Mouse (Mus musculus) liver, embryonic 14.5 days (tissue): ENCODE measurements at regions not wholly inside any gene's neighbourhood (a gene's known extent, or its start where the extent isn't known, plus 50 kb on each side); places are given as distances from the start of the nearest gene placed in this dataset.

Experiments
- ATAC-seq: fragments of 200-750 bp; cut with Nextera tagmentation; 2 replicates; pipeline ENCODE4 v1.8.0; 2017; ENCODE audit warnings: moderate number of reproducible peaks, mild to moderate bottlenecking, moderate library complexity; ENCODE audit not compliant: insufficient read depth
- DNase-seq, 3 experiments: peaks; one replicate each; pipeline ENCODE4 v3.0.0-alpha.2; 2012 to 2013; ENCODE audit warnings: low read depth in 3 of 3, low spot score in 3 of 3
- H3K27ac ChIP-seq: fragments of 300-500 bp; sonication (generic); 2 replicates; pipeline ENCODE4 v1.5.1; 2014; ENCODE audit warnings: moderate library complexity, mild to moderate bottlenecking, control low read depth, inconsistent platforms
- H3K27me3 ChIP-seq: fragments of 300-500 bp; sonication (generic); 2 replicates; pipeline ENCODE4 v1.6.1; 2014; ENCODE audit warnings: mild to moderate bottlenecking, low read length, moderate library complexity; ENCODE audit not compliant: control insufficient read depth, insufficient read depth
- H3K36me3 ChIP-seq: fragments of 300-500 bp; sonication (generic); replicated peaks from 2 replicates; pipeline ENCODE4 v1.6.1; 2014; ENCODE audit warnings: low read depth; ENCODE audit not compliant: control insufficient read depth, insufficient read depth
- H3K4me1 ChIP-seq, 2 experiments: fragments of 200-500 bp in 1 of 2; fragments of 300-500 bp in 1 of 2; sonication (generic) in 1 of 2; replicated peaks; 2 replicates each; pipeline ENCODE4 v1.6.1; 2012 to 2014; ENCODE audit warnings: antibody characterized with exemption in 1 of 2, inconsistent platforms in 1 of 2, low read length in 1 of 2; ENCODE audit not compliant: control insufficient read depth in 2 of 2, insufficient read depth in 2 of 2
- H3K4me2 ChIP-seq: fragments of 300-500 bp; sonication (generic); 2 replicates; pipeline ENCODE4 v1.6.1; 2014; ENCODE audit warnings: low read depth, mild to moderate bottlenecking, control low read depth, moderate library complexity
- H3K4me3 ChIP-seq, 2 experiments: fragments of 200-500 bp in 1 of 2; fragments of 300-500 bp in 1 of 2; sonication (generic) in 1 of 2; 2 replicates each; pipeline ENCODE4 v1.5.1; 2012 to 2014; ENCODE audit warnings: low read depth in 2 of 2, low read length in 2 of 2, mild to moderate bottlenecking in 2 of 2, control low read depth in 1 of 2, inconsistent platforms in 1 of 2, moderate library complexity in 1 of 2; ENCODE audit not compliant: insufficient read depth in 1 of 2
- H3K9ac ChIP-seq: fragments of 300-500 bp; sonication (generic); replicated peaks from 2 replicates; pipeline ENCODE4 v1.6.1; 2014; ENCODE audit warnings: mild to moderate bottlenecking, control low read depth, moderate library complexity
- H3K9me3 ChIP-seq: fragments of 300-500 bp; sonication (generic); 2 replicates; pipeline ENCODE4 v1.6.1; 2016; ENCODE audit warnings: low read length, mixed read lengths; ENCODE audit not compliant: control insufficient read depth
- CTCF ChIP-seq: IDR thresholded peaks from 2 replicates; pipeline ENCODE4 v1.5.1; 2016; ENCODE audit warnings: antibody characterized with exemption, low read depth, control low read depth
- EP300 ChIP-seq: IDR thresholded peaks from 2 replicates; pipeline ENCODE4 v1.6.1; 2016; ENCODE audit warnings: antibody characterized with exemption, low read depth
- WGBS: fragments of 180-500 bp; shearing (Covaris S2); extraction: QIAGEN DNeasy Blood & Tissue Kit; methylation state at CpG from one replicate; pipeline ENCODE4 v1.1.7; 2014; ENCODE audit not compliant: insufficient replicate concordance; 5-methylcytosine and 5-hydroxymethylcytosine counted together

DNA sequence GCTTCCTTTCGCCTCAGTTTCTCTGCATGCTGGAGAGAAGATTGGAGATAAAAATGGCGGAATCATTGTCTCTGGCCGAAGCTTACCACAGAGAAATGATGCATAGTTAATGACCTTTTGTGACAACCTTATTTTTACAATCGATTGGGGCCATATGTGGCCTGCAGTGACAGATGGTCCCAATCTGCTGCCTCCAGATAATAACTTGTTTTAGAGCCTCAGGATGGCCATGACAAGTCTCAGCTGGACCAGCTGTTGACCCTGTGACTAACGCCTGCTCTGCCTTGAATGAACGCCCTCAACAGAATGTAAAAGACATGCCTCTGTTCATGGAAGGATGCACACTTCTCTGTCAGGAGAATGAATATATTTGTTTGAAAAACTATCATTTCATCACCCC, 163.6 kb downstream of the Phlda1 start:
- peaks cover 3 to 20% of the 10 kb centered on the region in 2 experiments; a peak in 3 of 4 replicates for H3K4me1 ChIP-seq
- no peaks in the 10 kb centered on the region for H3K27me3 ChIP-seq
- H3K36me3 ChIP-seq, result no peaks in the 10 kb centered on the region
- ATAC-seq, result no peak; the same call in 1 of the 2 replicates
- H3K9ac ChIP-seq, result no peak overlapping the region
- no peak for DNase-seq
- no peaks in the 10 kb centered on the region for H3K9me3 ChIP-seq
- WGBS, result 30% methylated on average over 6 of the region's 6 CpGs
- H3K4me3 ChIP-seq, result no peak overlapping the region
- H3K4me2 ChIP-seq, result no peak overlapping the region
- H3K27ac ChIP-seq, result no peak overlapping the region
- TF ChIP-seq CTCF (no peak), EP300 (no peak)

- no peak overlapping the region for H3K27ac ChIP-seq
- ATAC-seq (no peak), DNase-seq (no peak)
- H3K4me3 ChIP-seq, result no peak overlapping the region
- no peak overlapping the region for H3K4me2 ChIP-seq
- H3K36me3 ChIP-seq, result no peaks in the 10 kb centered on the region
- H3K27me3 ChIP-seq, result no peaks in the 10 kb centered on the region
- no peak overlapping the region for H3K9ac ChIP-seq
- no peak for TF ChIP-seq CTCF
- peaks cover 3 to 20% of the 10 kb centered on the region in 2 experiments; a peak in 3 of 4 replicates for H3K4me1 ChIP-seq
- WGBS, result 75% methylated on average over 14 of the region's 14 CpGs
- no peaks in the 10 kb centered on the region for H3K9me3 ChIP-seq
Measured at GRCm38 (mm10) chr10:111670666-111671065, 164.6 kb downstream of the Phlda1 start.

DNA sequence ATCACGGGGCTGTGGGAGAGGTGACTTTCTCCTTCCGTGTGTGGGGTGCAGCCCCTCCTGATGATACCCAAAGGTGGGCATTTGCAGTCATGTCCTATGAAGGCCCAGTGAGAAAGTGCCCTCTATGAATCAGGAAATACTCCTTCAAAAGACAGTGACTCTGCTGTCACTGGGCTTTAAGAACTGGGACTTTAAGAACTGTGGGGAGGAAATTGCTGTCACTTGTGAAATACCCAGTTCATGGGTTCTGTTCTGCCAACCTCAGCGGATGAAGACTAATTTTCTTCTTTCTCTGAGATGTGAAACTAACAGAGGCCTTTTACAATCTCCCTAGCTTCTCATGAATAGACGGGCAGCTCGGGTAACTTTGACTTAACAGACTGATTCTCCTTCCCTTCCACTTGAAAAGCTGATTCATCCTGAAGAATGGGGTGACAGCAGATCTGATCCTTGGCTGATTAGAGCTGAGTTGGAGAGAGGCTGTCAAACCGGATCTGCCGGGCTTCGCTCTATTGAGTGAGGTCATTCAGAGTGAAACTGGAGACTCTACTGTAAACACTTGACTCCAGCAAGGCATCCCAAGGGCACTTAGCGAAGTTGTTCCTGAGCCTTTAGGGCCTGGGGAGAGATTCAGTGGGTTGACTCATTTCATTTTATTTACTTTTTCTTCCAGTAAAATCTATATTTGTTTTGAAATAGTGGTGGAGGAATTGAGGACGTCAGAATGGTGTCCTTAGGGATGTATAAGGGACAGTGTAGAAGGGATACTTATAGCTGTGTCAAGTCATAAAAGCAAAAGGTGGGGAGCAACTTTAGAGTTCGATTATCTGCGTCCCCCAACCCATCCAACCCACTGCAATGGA, 166.6 kb downstream of the Phlda1 start:
- DNase-seq (no peak), ATAC-seq (no peak)
- H3K9me3 ChIP-seq, result no peaks in the 10 kb centered on the region
- peak overlapping the region; percentile 11; the same call in 1 of the 2 replicates for H3K4me2 ChIP-seq
- no peaks in the 10 kb centered on the region for H3K36me3 ChIP-seq
- no peak for TF ChIP-seq EP300
- TF ChIP-seq CTCF, result no peak
- no peak overlapping the region for H3K9ac ChIP-seq
- WGBS, result 23% methylated on average over 12 of the region's 12 CpGs
- peaks cover 3 to 27% of the 10 kb centered on the region in 2 experiments; a peak in 3 of 4 replicates for H3K4me1 ChIP-seq
- H3K27me3 ChIP-seq, result no peaks in the 10 kb centered on the region
- no peak overlapping the region for H3K4me3 ChIP-seq
- no peak overlapping the region for H3K27ac ChIP-seq

DNA sequence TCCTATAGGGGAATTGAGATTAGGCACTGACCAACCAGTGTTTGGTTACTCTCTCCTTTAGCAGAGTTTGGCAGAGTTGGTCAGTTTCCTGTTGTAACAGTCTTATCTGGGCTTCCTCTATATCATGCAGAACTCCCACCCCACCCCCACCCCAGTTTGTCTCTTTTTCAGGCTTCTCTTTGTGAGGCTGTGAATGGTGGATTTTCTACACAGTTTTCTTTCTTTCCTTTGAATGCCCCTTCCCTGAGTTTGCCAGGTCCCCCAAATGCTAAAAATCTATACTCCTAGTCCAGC, 167.2 kb downstream of the Phlda1 start:
- H3K9me3 ChIP-seq, result no peaks in the 10 kb centered on the region
- DNase-seq, result no peak
- ATAC-seq, result no peak
- H3K36me3 ChIP-seq, result no peaks in the 10 kb centered on the region
- no peaks in the 10 kb centered on the region for H3K27me3 ChIP-seq
- TF ChIP-seq EP300 (no peak), CTCF (no peak)
- no peak overlapping the region for H3K27ac ChIP-seq
- H3K4me3 ChIP-seq, result no peak overlapping the region
- H3K4me2 ChIP-seq, result no peak overlapping the region
- H3K4me1 ChIP-seq, result peaks cover 3 to 27% of the 10 kb centered on the region in 2 experiments; a peak in 3 of 4 replicates
- H3K9ac ChIP-seq, result no peak overlapping the region

- ATAC-seq, result no peak
Measured at GRCm38 (mm10) chr10:111676255-111676654, 170.2 kb downstream of the Phlda1 start.

More at GRCm38 (mm10) chr10:111676255-111676654, 170.2 kb downstream of the Phlda1 start:
- H3K9ac ChIP-seq, result no peak overlapping the region
- no peak overlapping the region for H3K4me3 ChIP-seq
- H3K27me3 ChIP-seq, result no peaks in the 10 kb centered on the region
- no peak overlapping the region for H3K27ac ChIP-seq
- no peaks in the 10 kb centered on the region for H3K36me3 ChIP-seq
- DNase-seq, result no peak
- H3K4me2 ChIP-seq, result no peak overlapping the region
- no peaks in the 10 kb centered on the region for H3K9me3 ChIP-seq
- H3K4me1 ChIP-seq, result peaks cover 0 to 17% of the 10 kb centered on the region in 2 experiments; a peak in 3 of 4 replicates
- TF ChIP-seq CTCF (no peak), EP300 (no peak)
- WGBS, result 4% methylated on average over 4 of the region's 4 CpGs
